Mouse (Mus musculus) lung, adult 2 months (tissue): ENCODE measurements around the gene Ptpn5.

ENCODE experiments used
- CTCF ChIP-seq: fragments of 200-500 bp; IDR thresholded peaks from 2 replicates; pipeline ENCODE4 v1.5.1; 2011; ENCODE audit warnings: mild to moderate bottlenecking, low read length, control low read depth; ENCODE audit not compliant: insufficient read depth
- POLR2A ChIP-seq: fragments of 200-500 bp; IDR thresholded peaks from 2 replicates; pipeline ENCODE4 v1.6.1; 2011; ENCODE audit warnings: low read depth, mild to moderate bottlenecking, control low read depth, low read length, borderline replicate concordance; ENCODE audit errors: extremely low read depth

- TF ChIP-seq CTCF (no peak), POLR2A (no peak)
Measured at GRCm38 (mm10) chr7:47041706-47042105, 91.8 kb downstream of the Ptpn5 start.
